Mouse (Mus musculus) activated CD4-positive, CD25-positive, alpha-beta regulatory T cell, adult 4 months (primary cell): Measurements from ENCODE around the gene Gdf11. TPM values are rescaled to one million over a fixed set of nuclear protein-coding genes. Genes with fewer than 3 reads are reported as not detected.

Source experiments
- ATAC-seq: one replicate; pipeline ENCODE4 v1.8.0; 2017
- polyA plus RNA-seq, 2 experiments: library from polyadenylated mRNA; unstranded; fragments of 100-300 nt; shearing (Covaris generic); gene quantifications; one replicate each; pipeline ENCODE4 v1.2.1; 2017

The Gdf11 gene
- polyA plus RNA-seq, 2 experiments from 2014 or later, result 5.0 to 5.6 TPM

DNA sequence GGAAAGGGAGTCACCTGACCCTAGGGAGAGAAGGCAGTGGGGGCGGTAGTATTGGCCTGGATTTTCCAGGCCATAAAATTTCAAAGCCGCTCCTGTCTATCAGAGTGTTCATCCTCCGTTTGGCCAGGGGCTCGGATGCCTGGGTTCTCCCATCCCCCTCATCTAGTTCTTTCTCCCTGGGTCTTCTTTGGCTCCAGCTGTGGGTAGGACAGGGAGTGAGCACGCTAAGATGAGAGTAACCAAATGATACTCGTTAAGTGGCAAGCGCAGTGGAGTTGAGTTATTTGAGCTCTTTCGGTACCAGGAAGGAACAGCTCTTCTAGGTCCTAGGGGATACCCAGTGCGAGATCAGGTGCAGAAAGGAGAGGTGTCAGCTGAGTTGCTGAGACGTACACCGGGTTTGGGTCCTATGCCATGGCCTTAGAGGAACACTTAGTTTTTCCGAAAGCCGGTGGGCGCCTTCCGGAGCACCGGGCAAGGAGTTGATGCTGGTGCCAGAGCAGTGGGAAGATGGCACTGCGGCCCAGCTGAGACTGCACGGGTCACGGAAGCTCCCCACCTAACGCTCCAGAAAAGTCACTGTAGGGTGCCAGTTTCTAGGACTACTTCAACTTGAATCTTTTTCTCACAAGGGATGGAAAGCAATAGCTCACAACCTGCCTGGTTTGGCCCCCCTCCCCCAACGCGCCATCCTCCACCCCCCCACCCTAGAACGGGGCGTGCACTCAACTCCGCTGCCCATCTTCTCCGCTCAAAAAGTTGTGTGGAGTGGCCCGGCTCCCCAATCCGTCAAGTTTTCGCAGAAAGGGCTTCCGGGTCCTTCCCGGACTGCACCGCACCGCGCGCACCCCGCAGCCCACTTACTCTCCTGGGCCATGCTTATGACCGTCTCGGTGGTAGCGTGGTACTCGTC is 879 bp downstream of the Gdf11 start:
- peak; percentile 23 for ATAC-seq

DNA sequence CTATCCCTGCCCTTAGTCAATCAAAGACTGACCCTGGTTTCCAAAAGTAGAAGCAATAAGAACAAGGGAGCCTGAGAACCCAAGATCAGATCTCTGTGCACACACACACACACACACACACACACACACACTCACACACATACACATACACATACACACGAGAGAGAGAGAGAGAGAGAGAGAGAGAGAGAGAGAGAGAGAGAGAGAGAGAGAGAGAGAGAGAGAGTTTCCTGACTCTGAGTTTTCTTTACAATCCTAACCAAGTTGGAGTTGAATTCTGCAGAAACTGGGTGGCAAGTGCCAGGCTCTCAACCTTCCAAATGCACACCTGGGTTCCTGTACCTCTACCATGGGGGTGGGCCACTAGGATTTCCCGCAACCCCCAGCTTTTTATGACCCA is 1.7 kb downstream of the Gdf11 start:
- ATAC-seq, result no peak

DNA sequence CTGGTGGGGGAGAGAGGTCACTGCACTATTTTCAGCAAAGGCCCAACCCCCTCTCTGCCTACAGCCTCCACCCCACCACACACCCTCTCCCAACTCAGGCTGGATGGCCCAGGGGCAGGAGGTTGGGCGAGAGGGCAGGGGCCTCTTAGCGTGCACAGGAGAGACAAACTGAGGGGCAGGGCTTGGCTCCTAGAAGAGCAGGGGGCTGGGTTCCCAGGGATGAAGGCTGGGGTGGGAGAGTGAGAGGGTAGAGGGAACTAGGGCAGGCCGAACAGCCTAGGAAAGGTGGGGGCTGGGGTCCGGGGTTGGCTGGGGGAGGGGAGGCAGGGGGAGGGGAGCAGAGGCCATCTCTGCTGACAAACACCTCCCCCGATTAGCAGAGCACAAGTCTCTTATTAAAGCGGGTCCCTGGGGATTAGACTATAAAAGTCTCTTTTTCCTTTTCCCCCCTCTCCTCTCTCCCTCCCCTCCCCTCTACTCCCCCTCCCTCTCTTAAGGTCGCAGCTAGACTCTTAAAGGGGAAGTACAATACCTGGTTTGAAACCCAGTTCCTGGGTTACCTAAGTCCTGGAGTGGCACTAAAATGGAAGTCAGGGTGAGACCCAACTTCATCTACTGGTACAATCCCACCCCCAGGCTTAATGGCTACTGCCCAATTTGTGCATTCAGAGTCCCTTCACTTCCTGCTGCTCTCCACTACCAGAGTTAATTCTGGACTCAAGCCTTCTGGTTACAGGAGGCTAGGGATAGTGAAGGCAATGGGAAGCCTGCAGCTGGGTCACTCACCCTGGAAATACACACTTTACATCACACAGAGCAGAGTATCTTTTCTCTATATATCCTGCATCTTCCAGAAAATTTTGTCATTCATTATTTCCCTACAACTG is 2.3 kb downstream of the Gdf11 start:
- ATAC-seq, result no peak

DNA sequence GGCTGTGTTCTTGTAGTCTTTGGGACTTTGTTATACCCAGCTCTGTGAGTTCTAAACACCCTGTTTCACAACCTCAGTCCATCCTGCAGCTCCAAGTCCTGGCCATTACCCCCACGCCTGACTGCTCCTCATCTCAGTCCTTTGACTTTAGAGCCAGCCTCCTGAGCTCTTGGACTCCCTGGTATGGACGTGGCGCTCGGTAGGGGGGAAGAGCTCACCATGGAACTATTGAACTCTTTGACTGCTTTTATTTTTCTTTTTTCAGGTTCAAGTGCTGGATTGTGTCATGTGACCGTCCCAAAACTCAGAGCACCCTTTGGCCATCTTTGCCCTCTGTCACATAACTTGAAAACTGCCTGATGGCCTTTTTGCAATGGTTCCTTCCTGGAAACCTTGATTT is 9.5 kb downstream of the Gdf11 start:
- no peak for ATAC-seq

DNA sequence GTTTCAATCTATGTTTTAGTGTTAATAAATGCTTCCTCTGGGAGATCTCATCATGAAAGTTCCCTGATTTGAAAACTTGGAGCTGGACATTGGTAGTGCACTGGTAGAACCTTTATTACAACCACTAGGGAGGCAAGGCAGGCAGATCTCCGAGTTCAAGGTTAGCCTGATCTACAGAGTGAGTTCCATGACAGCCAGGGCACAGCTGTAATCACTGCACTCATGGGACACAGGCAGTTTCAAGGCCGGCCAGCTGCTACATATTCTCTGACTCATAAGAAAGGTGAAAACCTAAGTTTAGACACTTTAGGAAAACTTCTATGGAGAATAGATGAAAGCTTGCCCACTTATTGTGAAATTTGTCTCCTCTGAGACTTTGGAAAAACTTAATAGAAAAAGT is 12.7 kb downstream of the Gdf11 start:
- no peak for ATAC-seq

DNA sequence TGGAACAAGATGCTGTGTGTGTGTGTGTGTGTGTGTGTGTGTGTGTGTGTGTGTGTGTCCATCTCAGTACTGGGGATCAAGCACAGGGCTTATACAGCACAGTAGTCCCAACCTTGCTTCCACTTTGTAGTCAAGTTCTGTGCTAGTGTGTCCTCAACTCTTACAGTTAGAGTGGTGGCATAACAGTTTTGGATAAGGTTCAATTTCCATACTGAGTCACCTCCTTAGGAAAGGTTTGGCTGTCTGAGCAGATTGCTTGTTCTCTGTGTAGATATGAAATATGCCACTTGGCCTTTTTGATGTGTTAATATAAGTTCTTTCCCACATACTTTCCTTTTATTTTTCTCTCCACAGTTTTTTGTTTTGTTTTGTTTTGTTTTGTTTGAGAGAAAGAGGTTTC is 13.2 kb downstream of the Gdf11 start:
- ATAC-seq, result no peak

DNA sequence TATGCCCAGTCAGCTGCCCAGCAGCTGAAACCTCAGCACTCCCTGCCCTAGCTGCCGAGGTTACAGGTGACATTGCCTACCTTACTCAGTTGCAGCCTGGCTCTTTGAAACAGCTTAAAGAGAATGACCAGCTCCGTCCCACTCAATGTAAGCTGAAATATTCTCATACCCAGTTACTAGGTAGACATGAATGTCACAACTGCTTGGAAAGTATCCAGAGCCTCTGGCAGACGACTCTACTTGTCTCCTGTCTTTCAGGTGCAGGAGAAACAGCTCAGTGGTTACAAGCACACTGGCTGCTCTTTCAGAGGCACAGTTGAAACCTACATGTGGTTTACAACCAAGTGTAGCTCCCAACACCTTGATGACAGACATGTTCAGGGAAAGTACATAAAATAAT is 21.2 kb downstream of the Gdf11 start:
- no peak for ATAC-seq

DNA sequence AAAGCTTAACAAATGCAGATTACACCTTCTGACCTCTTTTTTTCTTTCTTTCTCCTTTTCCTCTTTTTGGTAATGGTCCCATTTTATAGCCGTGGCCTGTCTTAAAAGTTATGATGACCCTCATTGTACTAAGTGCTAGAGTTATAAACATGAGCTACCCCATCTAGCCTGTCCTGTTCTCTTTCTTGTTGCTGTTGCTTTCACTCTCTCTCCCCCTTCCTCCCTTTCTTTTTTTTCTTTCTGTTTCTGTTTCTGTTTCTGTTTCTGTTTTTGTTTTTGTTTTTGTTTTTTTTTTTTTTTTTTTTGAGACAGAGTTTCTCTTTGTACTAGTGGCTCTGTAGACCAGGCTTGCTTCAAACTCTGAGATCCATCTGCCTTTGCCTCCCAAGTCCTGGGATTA is 25.0 kb downstream of the Gdf11 start:
- ATAC-seq, result peak; percentile 36

DNA sequence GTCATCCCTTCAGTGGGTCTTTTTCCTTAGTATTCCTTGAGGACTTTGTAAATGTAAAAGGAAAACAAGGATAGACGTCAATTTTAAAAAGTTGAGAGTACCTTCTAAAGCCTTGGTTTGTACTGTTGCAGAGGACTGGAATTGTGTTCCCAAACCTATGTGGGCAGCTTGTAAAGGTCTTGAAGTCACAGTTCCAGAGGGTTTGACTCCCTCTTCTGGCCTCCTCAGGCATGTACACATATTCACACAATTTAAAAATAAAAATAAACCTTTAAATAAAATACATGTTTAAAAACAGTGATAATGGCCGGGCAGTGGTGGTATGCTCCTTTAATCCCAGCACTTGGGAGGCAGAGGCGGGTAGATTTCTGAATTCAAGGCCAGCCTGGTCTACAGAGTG is 25.5 kb downstream of the Gdf11 start:
- no peak for ATAC-seq

DNA sequence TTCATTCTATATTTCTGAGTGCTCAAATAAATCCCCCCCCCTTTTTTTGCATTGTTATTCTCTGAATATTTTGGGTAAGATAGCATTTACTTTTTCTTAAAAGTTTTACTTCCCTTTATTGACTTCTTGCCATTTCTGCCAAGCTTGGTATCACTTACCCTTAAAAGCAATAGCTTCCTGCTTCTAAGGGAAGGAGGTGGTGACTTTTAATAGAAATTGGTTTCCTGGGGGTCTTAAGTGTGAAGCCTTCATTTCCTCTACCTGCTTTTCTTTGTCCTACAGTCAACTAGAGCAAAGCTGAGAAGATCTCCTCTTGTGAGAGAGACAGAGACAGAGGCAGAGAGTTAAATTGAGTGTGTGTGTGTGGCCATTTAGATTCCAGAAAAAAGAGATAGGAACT is 30.3 kb downstream of the Gdf11 start:
- no peak for ATAC-seq

DNA sequence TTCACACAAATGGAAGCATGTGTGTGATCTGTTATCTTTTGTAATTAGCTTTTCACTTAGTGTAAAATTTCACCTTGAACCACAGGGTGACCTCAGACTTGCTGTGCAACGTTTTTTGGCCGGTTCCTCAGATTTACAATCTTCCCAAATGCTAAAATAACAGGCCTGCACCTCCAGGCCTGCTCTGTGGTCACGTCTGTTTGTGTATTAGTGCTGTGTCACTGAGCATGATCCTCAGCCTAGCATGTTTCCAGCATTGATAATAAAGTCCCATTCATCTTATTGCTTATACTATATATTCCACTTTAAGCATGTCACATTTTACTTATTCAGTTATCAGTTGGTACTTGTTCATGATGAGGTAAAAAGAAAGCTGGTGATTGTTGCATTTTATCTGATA is 41.2 kb downstream of the Gdf11 start:
- ATAC-seq, result no peak

DNA sequence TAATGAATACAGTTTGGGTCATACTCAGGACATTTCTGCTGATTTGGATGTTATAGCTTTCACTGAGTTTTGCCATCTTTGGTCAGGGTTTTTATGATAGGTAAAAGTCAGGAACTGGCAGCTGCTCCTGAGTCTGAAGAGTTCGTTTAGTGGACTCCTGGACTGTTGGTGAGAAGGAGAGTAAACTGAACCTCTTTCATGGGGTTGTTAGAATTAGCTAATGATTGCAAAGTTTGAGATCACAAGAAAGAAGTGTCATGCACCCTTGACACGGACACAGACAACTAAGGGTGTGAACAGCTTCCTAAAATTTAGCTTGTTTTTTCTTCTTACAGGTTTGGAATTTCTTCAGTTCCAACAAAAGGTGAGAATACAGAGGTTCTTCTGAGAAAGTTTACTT is 43.1 kb downstream of the Gdf11 start:
- ATAC-seq, result no peak

DNA sequence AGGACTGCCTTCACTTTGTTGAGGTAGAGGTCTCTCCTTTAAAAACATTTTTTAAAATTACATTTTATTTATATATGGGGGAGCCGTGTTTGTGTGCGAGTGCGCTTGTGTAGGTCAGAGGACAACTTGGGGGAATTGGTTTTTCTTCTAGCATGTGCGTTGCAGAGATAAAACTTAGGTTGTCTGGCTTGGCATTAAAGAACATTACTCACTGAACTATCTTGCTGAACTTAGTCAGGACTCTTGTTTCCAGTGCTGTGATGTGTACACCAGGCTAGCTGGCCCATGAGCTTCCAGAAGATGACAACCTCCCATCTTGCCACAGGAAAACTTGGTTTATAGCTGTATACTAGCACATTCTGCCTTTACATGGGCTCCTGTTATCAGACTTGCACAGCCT is 44.9 kb downstream of the Gdf11 start:
- no peak for ATAC-seq

DNA sequence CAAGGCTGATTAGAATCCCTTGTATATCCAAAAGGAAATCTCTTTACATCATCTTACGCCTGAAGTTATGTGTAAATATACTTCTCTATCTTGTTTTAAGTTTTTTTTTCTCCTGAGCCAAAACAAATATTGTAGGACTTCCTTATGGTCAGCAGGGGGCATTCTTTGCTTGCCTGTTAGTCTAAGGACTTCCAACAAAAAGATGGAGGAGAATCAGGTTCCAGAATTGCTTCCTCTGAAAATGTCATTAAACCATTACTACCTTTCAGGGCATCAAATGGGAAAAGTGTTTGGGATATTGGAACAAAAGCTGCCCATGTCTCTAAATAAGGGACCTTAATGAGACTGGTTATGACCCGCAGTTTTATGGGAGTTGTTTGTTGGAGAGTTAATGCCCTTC is 46.0 kb downstream of the Gdf11 start:
- no peak for ATAC-seq

DNA sequence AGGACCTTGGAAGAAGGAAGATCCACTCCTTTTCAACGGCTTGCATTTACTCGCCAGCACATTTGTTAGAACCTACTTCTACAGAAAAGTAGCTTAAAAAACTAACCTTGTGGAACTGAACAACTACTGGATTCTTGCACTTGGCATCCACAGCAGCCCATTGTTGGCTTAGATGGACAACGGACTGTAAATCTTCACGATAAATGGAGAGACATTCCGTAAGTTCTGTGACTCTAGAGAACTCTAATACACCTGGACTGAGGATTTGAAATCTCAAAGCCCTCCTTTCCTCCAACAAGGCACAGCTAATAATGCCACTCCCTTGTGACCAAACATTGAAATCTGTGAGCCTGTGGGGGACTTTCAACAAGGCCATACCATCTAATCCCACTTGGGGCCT is 48.3 kb downstream of the Gdf11 start:
- no peak for ATAC-seq

DNA sequence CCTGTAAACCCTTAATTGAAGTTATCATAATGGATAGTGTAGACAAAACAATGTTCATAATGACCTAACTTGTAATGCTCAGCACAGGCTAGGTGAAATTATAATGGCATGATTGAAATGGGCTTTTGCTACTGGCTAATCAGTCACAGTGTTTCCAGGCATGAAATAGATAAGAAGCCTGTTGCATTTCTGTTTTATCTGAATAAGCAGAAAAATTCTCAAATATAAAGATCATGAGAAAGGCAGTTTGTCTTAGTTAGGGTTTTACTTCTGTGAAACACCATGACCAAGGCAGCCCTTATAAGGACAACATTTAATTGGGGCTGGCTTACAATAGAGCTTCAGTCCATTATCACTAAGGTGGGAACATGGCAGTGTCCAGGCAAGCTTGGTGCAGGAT is 50.9 kb downstream of the Gdf11 start:
- ATAC-seq, result no peak

DNA sequence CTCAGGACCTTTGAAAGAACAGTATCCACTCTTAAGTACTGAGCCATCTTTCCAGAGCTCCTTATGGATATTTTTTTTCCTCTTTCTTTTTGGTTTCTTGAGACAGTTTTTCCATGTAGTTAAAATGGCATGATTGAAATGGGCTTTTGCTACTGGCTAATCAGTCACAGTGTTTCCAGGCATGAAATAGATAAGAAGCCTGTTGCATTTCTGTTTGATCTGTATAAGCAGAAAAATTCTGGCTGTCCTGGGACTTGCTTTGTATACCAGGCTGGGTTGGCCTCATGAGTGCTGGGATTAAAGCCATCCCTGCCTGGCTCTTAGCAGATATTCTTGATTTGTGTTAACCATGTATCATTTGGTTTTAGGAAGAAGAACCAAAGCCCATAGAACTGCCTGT is 52.1 kb downstream of the Gdf11 start:
- ATAC-seq, result no peak

DNA sequence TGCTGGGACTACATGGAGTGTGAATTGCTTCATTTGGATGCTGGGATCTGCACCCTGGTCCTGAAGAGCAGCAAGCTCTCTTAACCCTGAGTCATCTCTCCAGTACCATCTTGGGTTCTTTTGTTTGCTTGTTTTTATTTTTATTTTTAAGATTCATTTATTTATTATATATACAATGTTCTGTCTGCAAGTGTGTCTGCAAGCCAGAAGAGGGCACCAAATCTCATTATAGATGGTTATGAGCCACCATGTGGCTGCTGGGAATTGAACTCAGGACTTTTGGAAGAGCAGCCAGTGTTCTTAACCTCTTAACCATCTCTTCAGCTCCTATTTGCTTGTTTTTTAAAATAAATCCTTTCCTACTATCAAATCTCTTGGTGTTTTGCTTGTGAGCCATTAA is 54.1 kb downstream of the Gdf11 start:
- ATAC-seq, result no peak

Other genes with a start within 250 kb of the Gdf11 start
- 100 to 1,000 TPM; 103 to 107 TPM for gene Ikzf4, start 245.7 kb downstream of the Gdf11 start, polyA plus RNA-seq
- gene Suox, start 217.6 kb downstream of the Gdf11 start, polyA plus RNA-seq, result 10 to 100 TPM; 15.3 to 17.9 TPM
- gene Rab5b, start 195.5 kb downstream of the Gdf11 start, polyA plus RNA-seq, result 10 to 100 TPM; 50.7 to 59.5 TPM
- 1 to 10 TPM; 2.6 to 5.7 TPM for gene Pmel, start 187.5 kb downstream of the Gdf11 start, polyA plus RNA-seq
- gene Cdk2, start 186.7 kb downstream of the Gdf11 start, polyA plus RNA-seq, result 10 to 100 TPM; 24.0 to 29.2 TPM
- 100 to 1,000 TPM; 269 to 295 TPM for gene Dgka, start 146.9 kb downstream of the Gdf11 start, polyA plus RNA-seq
- 10 to 100 TPM; 64.1 to 79.7 TPM for gene Pym1, start 143.8 kb downstream of the Gdf11 start, polyA plus RNA-seq
- gene Mmp19, start 100.8 kb downstream of the Gdf11 start, polyA plus RNA-seq, result not detected
- 10 to 100 TPM; 54.4 to 68.5 TPM for gene Dnajc14, start 87.7 kb downstream of the Gdf11 start, polyA plus RNA-seq
- gene Tmem198b, start 87.3 kb downstream of the Gdf11 start, polyA plus RNA-seq, result 1 to 10 TPM; 3.3 to 3.4 TPM
- 100 to 1,000 TPM; 192 to 229 TPM for gene Sarnp, start 74.4 kb downstream of the Gdf11 start, polyA plus RNA-seq
- 10 to 100 TPM; 75.6 to 87.1 TPM for gene Ormdl2, start 70.1 kb downstream of the Gdf11 start, polyA plus RNA-seq
- under 1 TPM; 0.69 to 0.92 TPM for gene Cd63, start 9.3 kb upstream of the Gdf11 start, polyA plus RNA-seq
- gene Rdh5, start 31.2 kb upstream of the Gdf11 start, polyA plus RNA-seq, result 1 to 10 TPM; 5.7 to 8.9 TPM
- gene Bloc1s1, start 32.3 kb upstream of the Gdf11 start, polyA plus RNA-seq, result 100 to 1,000 TPM; 218 to 252 TPM
- 1 to 10 TPM; 2.9 to 6.1 TPM for gene Itga7, start 42.1 kb upstream of the Gdf11 start, polyA plus RNA-seq
- not detected for gene Mettl7b, start 69.3 kb upstream of the Gdf11 start, polyA plus RNA-seq
- not detected for gene Olfr9, start 97.7 kb upstream of the Gdf11 start, polyA plus RNA-seq
- gene Olfr763, start 119.1 kb upstream of the Gdf11 start, polyA plus RNA-seq, result not detected
- gene Olfr764-ps1, start 148.2 kb upstream of the Gdf11 start, polyA plus RNA-seq, result not detected
- not detected for gene Olfr765, start 158.3 kb upstream of the Gdf11 start, polyA plus RNA-seq
- not detected for gene Olfr766-ps1, start 177.3 kb upstream of the Gdf11 start, polyA plus RNA-seq
- gene Olfr767, start 191.2 kb upstream of the Gdf11 start, polyA plus RNA-seq, result under 1 TPM in 1 of 2 experiments, not detected in 1; 0.09 TPM
- not detected for gene Olfr768, start 207.7 kb upstream of the Gdf11 start, polyA plus RNA-seq
- gene Olfr769, start 226.1 kb upstream of the Gdf11 start, polyA plus RNA-seq, result under 1 TPM in 1 of 2 experiments, not detected in 1; 0.21 TPM
- not detected for gene Olfr770, start 247.3 kb upstream of the Gdf11 start, polyA plus RNA-seq